Mouse (Mus musculus): Measurements from ENCODE around the gene Msi2. TPM values are rescaled to one million over a fixed set of nuclear protein-coding genes. Genes with fewer than 3 reads are reported as not detected.

Gene Msi2
- polyA plus RNA-seq, 1 experiment from 2014 or later: 10.9 TPM

- H3K9ac ChIP-seq: no peak overlapping the region
- no peak overlapping the region for H3K4me3 ChIP-seq (replicated peaks)
- H3K27ac ChIP-seq: no peak overlapping the region
- no peaks in the 10 kb centered on the region for H3K9me3 ChIP-seq
- 85% methylated on average over 6 of the region's 6 CpGs for WGBS
- H3K27me3 ChIP-seq (replicated peaks): no peaks in the 10 kb centered on the region
- H3K4me1 ChIP-seq (replicated peaks): peaks cover 33% of the 10 kb centered on the region
- ATAC-seq: no peak
- H3K4me2 ChIP-seq (replicated peaks): no peak overlapping the region
- H3K36me3 ChIP-seq: no peaks in the 10 kb centered on the region
Observed at GRCm38 (mm10) chr11:88589641-88590040, 128.7 kb downstream of the Msi2 start.

- H3K27ac ChIP-seq: no peak overlapping the region
- no peaks in the 10 kb centered on the region for H3K27me3 ChIP-seq (replicated peaks)
Observed at GRCm38 (mm10) chr11:88588688-88589210, 129.6 kb downstream of the Msi2 start.

GRCm38 (mm10) chr11:88587710-88588109 is 130.6 kb downstream of the Msi2 start:
- H3K27ac ChIP-seq: no peak overlapping the region
- H3K4me3 ChIP-seq (replicated peaks): no peak overlapping the region
- ATAC-seq: no peak
- peaks cover 47% of the 10 kb centered on the region for H3K4me1 ChIP-seq (replicated peaks)
- H3K9ac ChIP-seq: no peak overlapping the region
- no peaks in the 10 kb centered on the region for H3K9me3 ChIP-seq
- H3K27me3 ChIP-seq (replicated peaks): no peaks in the 10 kb centered on the region
- whole genome bisulfite sequencing: 77% methylated on average over 5 of the region's 5 CpGs
- no peaks in the 10 kb centered on the region for H3K36me3 ChIP-seq
- no peak overlapping the region for H3K4me2 ChIP-seq (replicated peaks)

More at GRCm38 (mm10) chr11:88588688-88589210, 129.6 kb downstream of the Msi2 start:
- H3K36me3 ChIP-seq: no peaks in the 10 kb centered on the region
- H3K4me2 ChIP-seq (replicated peaks): no peak overlapping the region
- no peak overlapping the region for H3K4me3 ChIP-seq (replicated peaks)
- no peak for ATAC-seq
- 84% methylated on average over 9 of the region's 9 CpGs for WGBS
- H3K9me3 ChIP-seq: no peaks in the 10 kb centered on the region
- H3K9ac ChIP-seq: no peak overlapping the region
- peaks cover 38% of the 10 kb centered on the region for H3K4me1 ChIP-seq (replicated peaks)

- no peaks in the 10 kb centered on the region for H3K27me3 ChIP-seq (replicated peaks)
- no peak for ATAC-seq
- no peaks in the 10 kb centered on the region for H3K9me3 ChIP-seq
- WGBS: 40% methylated on average over 2 of the region's 2 CpGs
- H3K4me2 ChIP-seq (replicated peaks): no peak overlapping the region
- 0 out of 2 replicates have a peak overlapping the region, but pooled peaks have one; percentile 23 for H3K27ac ChIP-seq
- no peak overlapping the region for H3K4me3 ChIP-seq (replicated peaks)
- H3K4me1 ChIP-seq (replicated peaks): peaks cover 52% of the 10 kb centered on the region
- no peaks in the 10 kb centered on the region for H3K36me3 ChIP-seq
- H3K9ac ChIP-seq: no peak overlapping the region
Observed at GRCm38 (mm10) chr11:88585880-88586279, 132.4 kb downstream of the Msi2 start.

GRCm38 (mm10) chr11:88585171-88585632 is 133.1 kb downstream of the Msi2 start:
- Histone ChIP-seq H3K4me2 (replicated peaks) (no peak overlapping the region), H3K4me3 (replicated peaks) (no peak overlapping the region), H3K27ac (peak overlapping the region; percentile 13; the same call in 1 of the 2 replicates), H3K4me1 (replicated peaks) (peaks cover 50% of the 10 kb centered on the region), H3K36me3 (no peaks in the 10 kb centered on the region), H3K9ac (no peak overlapping the region), H3K27me3 (replicated peaks) (no peaks in the 10 kb centered on the region), H3K9me3 (no peaks in the 10 kb centered on the region)
- no peak for ATAC-seq
- 41% methylated on average over 10 of the region's 10 CpGs for WGBS

- Histone ChIP-seq H3K4me2 (replicated peaks) (no peak overlapping the region), H3K27ac (peak overlapping the region; percentile 77), H3K4me1 (replicated peaks) (peaks cover 50% of the 10 kb centered on the region), H3K9ac (no peak overlapping the region), H3K36me3 (no peaks in the 10 kb centered on the region), H3K9me3 (no peaks in the 10 kb centered on the region), H3K4me3 (replicated peaks) (no peak overlapping the region), H3K27me3 (replicated peaks) (no peaks in the 10 kb centered on the region)
- no peak; the same call in 1 of the 2 replicates for ATAC-seq
- WGBS: 24% methylated on average over 6 of the region's 6 CpGs
Observed at GRCm38 (mm10) chr11:88583866-88584265, 134.4 kb downstream of the Msi2 start.

- Histone ChIP-seq H3K9ac (no peak overlapping the region), H3K27ac (peak overlapping the region; percentile 77), H3K27me3 (replicated peaks) (no peaks in the 10 kb centered on the region), H3K4me2 (replicated peaks) (0 out of 2 replicates have a peak overlapping the region, but pooled peaks have one; percentile 20), H3K4me1 (replicated peaks) (peaks cover 50% of the 10 kb centered on the region), H3K9me3 (no peaks in the 10 kb centered on the region), H3K36me3 (no peaks in the 10 kb centered on the region), H3K4me3 (replicated peaks) (no peak overlapping the region)
- ATAC-seq: peak; percentile 21; the same call in 1 of the 2 replicates
- WGBS: 16% methylated on average over 8 of the region's 8 CpGs
Observed at GRCm38 (mm10) chr11:88583259-88583833, 135.0 kb downstream of the Msi2 start.

GRCm38 (mm10) chr11:88582781-88583180 is 135.5 kb downstream of the Msi2 start:
- H3K4me3 ChIP-seq (replicated peaks): no peak overlapping the region
- no peaks in the 10 kb centered on the region for H3K36me3 ChIP-seq
- 0 out of 2 replicates have a peak overlapping the region, but pooled peaks have one; percentile 20 for H3K4me2 ChIP-seq (replicated peaks)
- no peaks in the 10 kb centered on the region for H3K9me3 ChIP-seq
- H3K27ac ChIP-seq: peak overlapping the region; percentile 77
- H3K4me1 ChIP-seq (replicated peaks): peaks cover 46% of the 10 kb centered on the region
- WGBS: 13% methylated on average over 7 of the region's 7 CpGs
- ATAC-seq: 0 out of 2 replicates have a peak, but pooled peaks have one; percentile 31
- H3K27me3 ChIP-seq (replicated peaks): no peaks in the 10 kb centered on the region
- H3K9ac ChIP-seq: no peak overlapping the region

- ATAC-seq: peak; percentile 29; the same call in 1 of the 2 replicates
- Histone ChIP-seq H3K36me3 (no peaks in the 10 kb centered on the region), H3K9ac (no peak overlapping the region), H3K27me3 (replicated peaks) (no peaks in the 10 kb centered on the region), H3K4me2 (replicated peaks) (0 out of 2 replicates have a peak overlapping the region, but pooled peaks have one; percentile 20), H3K4me3 (replicated peaks) (no peak overlapping the region), H3K27ac (peak overlapping the region; percentile 77), H3K4me1 (replicated peaks) (peaks cover 49% of the 10 kb centered on the region), H3K9me3 (no peaks in the 10 kb centered on the region)
- WGBS: 35% methylated on average over 13 of the region's 13 CpGs
Observed at GRCm38 (mm10) chr11:88582021-88582707, 136.1 kb downstream of the Msi2 start.

- Histone ChIP-seq H3K9me3 (no peaks in the 10 kb centered on the region), H3K36me3 (no peaks in the 10 kb centered on the region), H3K9ac (no peak overlapping the region), H3K27ac (no peak overlapping the region), H3K4me1 (replicated peaks) (peaks cover 51% of the 10 kb centered on the region), H3K27me3 (replicated peaks) (no peaks in the 10 kb centered on the region), H3K4me3 (replicated peaks) (no peak overlapping the region), H3K4me2 (replicated peaks) (no peak overlapping the region)
- WGBS: 65% methylated on average over 7 of the region's 7 CpGs
- no peak for ATAC-seq
Observed at GRCm38 (mm10) chr11:88581375-88581774, 136.9 kb downstream of the Msi2 start.

- Histone ChIP-seq H3K27ac (no peak overlapping the region), H3K36me3 (no peaks in the 10 kb centered on the region), H3K4me3 (replicated peaks) (no peak overlapping the region), H3K4me1 (replicated peaks) (peaks cover 38% of the 10 kb centered on the region), H3K9ac (no peak overlapping the region), H3K4me2 (replicated peaks) (no peak overlapping the region), H3K27me3 (replicated peaks) (no peaks in the 10 kb centered on the region), H3K9me3 (no peaks in the 10 kb centered on the region)
- ATAC-seq: no peak
- 84% methylated on average over 2 of the region's 2 CpGs for WGBS
Observed at GRCm38 (mm10) chr11:88578700-88579099, 139.6 kb downstream of the Msi2 start.

- 67% methylated on average over 7 of the region's 7 CpGs for WGBS
- no peak overlapping the region for H3K4me2 ChIP-seq (replicated peaks)
- ATAC-seq: no peak
Observed at GRCm38 (mm10) chr11:88577076-88577475, 141.2 kb downstream of the Msi2 start.

More at GRCm38 (mm10) chr11:88577076-88577475, 141.2 kb downstream of the Msi2 start:
- Histone ChIP-seq H3K4me1 (replicated peaks) (peaks cover 21% of the 10 kb centered on the region), H3K9ac (no peak overlapping the region), H3K27ac (no peak overlapping the region), H3K4me3 (replicated peaks) (no peak overlapping the region), H3K36me3 (no peaks in the 10 kb centered on the region), H3K9me3 (no peaks in the 10 kb centered on the region), H3K27me3 (replicated peaks) (no peaks in the 10 kb centered on the region)
